Mouse (Mus musculus) activated CD4-positive, CD25-positive, alpha-beta regulatory T cell, adult 4 months (primary cell): ENCODE measurements around the gene Mrpl10. TPM values are rescaled to one million over a fixed set of nuclear protein-coding genes. Genes with fewer than 3 reads are reported as not detected.
A peak's percentile ranks its signal among the peaks of the same experiment; 100 is the strongest.

ENCODE experiments used
- ATAC-seq: one replicate; pipeline ENCODE4 v1.8.0; 2017
- polyA plus RNA-seq, 2 experiments: library from polyadenylated mRNA; unstranded; fragments of 100-300 nt; shearing (Covaris generic); gene quantifications; one replicate each; pipeline ENCODE4 v1.2.1; 2017

Gene Mrpl10
- polyA plus RNA-seq, 2 experiments from 2014 or later = 56.6 to 58.0 TPM

DNA sequence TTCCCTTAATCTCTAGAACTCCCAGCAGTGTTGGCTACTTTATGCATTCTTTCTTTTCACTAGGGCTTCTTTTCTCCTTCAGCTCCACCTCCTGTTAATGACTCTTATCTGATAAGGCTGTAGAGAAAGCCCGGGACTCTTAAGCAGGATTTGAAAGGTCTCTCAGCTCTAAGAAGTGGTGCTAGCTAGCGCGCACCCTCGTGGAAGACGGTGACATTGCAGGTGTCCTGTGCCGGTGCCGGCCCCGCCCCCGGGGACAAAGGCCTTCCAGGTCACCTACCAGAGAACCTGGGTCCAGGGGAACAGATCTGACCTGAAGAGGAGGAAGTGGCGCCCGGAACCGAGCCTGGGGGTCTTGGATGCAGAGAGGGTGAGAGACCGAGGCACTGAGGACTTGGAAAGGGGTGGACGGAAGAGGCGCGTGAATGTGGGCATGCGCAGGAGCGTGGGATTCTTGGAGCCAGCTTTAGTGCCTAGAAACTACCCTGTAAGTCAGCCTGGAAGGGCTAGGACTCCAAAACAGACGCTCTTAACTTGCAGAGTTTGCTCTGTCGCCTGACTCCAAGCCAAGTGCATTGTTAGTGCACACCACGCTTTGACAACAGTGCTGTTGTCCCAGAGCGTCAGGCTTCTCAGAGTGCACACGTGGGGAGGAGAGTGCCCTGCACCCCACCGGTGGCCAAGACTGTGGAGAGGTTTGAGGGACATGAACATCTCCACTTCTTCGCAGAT, 11.5 kb upstream of the Mrpl10 start, which contains the start of gene Scrn2:
Scrn2 (plus strand) TSS at position 253 of the 732 bp plus-strand sequence.
- ATAC-seq = peak; percentile 69

DNA sequence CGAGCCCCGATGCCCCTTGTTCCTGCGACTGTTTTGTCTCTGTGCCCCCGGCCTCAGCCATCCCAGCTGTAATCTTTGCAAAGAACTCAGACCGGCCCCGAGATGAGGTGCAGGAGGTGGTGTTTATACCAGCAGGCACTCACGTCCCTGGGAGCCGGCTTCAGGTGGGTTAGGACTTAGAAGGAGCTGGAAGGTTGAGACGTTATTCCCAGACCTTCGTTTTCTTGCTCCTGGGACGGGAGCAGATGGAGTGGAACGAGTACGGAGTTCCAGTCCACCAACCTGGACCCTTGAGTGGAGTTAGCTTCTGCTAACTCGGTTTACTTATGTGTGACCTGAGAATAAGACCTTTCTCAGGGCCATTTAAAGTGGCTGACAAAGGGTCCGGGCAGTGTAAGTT, 10.9 kb upstream of the Mrpl10 start:
- ATAC-seq = no peak

DNA sequence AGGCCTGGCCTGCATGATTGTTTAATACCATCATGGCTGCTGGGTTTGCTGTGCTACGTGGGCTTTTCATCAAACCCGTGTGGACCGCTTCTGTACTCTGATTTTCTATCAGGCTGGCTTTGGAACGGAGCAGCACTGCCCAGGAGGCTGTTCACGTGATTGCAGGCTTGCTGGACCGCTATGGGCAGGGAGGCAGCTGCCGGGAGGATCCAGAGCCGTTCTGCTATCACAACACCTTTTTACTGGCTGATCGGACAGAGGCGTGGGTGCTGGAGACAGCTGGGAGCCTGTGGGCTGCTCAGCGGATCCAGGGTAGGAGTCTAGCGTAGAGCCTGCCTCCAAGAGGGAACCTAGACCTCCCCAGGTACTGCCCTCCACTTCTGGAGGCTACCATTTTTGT, 9.4 kb upstream of the Mrpl10 start:
- no peak for ATAC-seq

DNA sequence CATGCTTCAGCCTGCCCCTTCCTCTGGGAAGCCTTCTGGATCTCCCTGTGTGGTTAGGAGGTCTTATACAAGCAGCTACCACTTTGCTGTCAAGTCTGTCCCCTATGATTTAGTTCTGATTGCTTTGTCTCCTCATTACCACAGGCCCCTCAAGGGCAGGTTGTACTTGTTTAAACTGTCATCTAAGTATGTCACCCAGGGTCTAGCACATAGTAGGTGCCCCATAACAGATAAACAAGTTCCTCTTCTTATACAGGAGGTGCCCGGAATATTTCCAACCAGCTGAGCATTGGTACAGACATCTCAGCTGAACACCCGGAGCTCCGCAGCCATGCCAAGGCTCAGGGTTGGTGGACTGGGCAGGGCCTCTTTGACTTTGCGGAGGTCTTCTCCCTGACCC, 8.9 kb upstream of the Mrpl10 start:
- ATAC-seq = no peak

DNA sequence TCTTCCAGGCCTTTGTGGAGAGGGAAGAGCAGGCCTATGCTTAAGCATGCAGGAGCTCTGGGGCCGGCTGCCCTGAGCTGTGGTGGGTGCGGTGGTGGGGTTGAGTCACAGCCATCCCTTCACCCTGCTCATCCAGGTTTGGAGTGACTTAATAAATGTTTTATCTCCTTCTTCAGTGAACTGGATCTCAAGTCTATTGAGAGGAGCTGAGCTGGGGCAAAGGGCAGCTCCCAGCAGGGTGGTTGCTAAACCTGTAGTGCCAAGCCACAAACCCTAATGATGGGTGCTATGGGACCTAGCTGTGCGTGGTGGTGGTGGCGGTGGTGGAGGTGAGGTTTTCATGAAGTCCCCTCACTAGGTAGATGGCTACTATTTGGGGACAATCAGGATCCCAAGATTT, 7.6 kb upstream of the Mrpl10 start:
- no peak for ATAC-seq

DNA sequence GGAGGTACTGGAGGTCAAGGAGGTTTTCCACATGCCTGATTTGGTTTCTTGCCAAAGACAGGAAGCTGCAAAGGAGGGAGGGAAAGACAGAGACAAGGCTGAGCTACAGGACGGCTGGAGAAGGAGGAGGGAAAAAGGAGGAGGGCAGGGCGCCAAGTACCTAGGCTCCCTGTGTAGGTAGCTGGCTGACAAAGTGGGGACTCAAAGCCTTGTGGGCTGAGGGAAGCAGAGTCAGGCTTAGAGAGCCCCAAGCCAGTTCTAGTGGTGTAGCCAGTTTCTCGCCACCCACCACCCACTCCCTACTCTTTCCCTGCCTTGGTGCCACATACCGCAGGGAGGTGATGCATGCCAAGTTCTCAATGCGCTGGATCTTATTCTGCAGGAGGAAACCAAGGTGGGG, 5.2 kb upstream of the Mrpl10 start:
- no peak for ATAC-seq

DNA sequence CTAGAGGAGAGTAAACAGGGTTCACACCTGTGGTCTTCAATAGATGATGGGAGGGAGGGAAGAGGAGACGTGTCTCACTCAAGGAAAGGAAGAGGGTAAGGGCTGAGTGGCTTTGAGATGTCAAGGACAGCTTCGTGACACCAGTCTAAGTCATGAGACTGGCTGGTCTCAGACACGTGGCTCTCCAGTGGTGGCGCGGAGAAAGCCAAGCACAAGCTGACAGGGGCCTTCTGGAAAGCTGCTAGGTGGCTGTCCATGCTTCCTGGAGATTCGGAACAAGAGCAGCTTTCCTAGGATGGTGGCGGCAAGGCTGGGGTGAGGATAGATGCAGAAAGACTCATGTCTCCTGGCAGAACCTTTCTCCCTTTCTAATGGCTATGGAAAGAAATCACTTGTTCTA, 2.5 kb upstream of the Mrpl10 start:
- ATAC-seq = no peak

DNA sequence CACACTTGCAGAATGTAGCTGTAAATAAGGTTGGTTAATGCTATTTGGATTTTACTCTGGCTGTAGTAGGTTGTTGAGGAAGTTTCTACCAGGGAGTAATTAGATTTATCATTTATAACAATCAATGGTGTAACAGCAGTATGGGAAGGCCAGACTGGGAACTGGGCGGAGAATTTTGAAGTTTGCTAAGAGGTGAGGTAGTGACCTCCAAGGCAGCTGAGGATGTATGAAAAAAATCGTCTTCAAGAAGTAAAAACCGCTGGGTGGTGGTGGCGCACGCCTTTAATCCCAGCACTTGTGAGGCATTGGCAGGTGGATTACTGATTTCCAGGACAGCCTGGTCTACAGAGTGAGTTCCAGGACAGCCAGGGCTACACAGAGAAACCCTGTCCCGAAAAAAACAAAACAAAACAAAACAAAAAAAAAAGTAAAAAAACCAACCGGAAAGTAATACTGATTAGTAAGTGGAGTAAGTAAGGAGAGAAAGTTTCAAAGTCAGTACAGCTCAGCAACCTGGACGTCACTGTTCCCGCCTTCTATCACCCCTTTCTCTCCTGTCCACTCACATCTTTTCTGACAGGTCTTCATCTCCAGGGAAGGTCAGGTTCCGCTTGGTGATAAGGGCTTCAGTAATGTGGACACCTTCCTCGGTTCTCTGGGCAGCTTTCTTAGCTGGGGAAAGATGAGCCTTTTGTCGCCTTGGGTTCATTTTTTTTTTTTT, 899 bp upstream of the Mrpl10 start:
- no peak for ATAC-seq

DNA sequence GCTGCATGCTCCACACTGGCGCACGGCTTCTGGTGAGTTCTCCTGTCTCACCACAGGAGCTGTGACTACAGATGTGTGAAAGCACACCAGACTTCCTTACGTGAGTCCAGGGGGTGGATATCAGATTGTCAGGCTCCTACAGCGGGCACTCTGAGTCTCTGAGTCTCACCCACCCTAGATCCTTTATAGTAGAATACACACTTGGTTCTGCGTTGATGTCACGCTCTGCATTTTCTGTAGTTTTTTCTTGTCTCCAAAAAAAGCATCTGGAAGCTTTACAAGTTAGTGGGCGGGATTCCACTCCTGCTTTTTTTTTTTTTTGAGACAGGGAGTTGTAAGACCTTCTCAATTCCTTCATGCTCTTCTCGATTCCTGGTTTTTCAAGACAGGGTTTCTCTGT, 3.5 kb downstream of the Mrpl10 start:
- ATAC-seq = no peak

DNA sequence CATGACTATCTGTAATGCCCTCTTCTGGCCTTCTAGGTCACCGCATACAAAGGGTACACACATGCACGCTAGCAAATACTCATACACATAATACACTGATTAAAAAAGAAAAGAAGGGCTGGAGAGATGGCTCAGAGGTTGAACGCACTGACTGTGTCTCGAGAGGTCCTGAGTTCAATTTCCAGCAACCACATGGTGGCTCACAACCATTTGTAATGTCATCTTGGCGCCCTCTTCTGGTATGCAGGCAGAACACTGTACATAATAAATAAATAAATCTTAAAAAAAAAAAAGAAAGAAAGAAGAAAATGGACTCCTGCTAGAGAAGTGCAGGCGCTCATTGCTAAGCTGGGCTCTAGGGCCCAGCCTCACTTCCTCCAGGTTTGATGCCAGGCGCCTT, 4.5 kb downstream of the Mrpl10 start:
- no peak for ATAC-seq

DNA sequence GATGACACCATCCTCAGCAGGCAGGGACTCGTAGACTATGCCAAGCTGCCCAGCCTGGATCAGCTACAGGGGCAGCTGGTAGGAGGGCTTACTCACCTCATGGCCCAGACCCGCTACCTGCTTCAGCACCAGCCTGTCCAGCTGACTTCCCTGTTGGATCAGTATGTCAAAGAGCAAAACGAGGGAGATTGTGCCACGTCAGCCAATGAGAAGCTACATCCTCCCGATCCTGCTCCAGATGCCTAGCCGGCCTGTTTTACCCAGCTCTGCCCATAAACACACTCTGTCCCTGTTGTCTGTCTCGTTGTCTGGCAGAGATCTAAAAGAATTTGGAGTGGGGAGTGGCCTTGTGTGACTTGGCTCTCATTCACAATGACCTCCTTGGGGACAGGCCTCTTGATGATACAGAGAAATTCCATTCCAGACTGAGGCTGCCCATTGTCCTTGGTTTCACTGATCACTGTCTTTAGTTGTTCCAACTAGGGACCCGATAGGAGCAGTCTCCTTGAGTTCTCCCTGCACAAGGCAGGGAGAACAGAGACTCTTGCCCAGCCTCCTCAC, 6.8 kb downstream of the Mrpl10 start:
- no peak for ATAC-seq

DNA sequence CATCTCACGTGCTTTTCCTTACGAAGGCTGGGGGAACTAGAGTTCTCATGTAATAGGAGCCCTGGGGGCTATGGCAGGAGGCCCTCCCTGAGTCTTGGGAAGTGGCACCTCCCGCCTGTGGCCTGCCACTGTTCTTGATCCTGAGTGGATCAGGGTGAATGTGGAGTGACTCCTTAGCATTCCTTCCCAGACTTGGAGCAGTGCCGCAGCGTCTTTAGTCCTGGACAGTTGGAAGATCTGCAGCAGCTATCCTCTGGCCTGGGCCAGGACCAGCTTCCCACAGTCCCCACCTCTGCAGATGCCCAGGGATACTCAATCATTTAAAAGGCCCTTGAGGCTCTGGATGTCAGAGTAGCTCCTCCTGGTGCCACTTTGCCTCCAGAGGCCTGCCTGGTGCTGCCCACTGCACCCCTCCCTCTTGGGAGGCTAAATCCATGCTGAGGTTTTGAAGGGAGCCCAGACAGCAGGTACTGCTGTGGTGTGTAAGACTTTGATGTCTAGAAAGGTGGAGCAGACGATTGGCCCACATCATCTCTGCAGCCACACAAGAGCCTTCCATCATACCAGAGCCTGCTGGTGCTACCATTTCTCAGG, 8.2 kb downstream of the Mrpl10 start:
- no peak for ATAC-seq

DNA sequence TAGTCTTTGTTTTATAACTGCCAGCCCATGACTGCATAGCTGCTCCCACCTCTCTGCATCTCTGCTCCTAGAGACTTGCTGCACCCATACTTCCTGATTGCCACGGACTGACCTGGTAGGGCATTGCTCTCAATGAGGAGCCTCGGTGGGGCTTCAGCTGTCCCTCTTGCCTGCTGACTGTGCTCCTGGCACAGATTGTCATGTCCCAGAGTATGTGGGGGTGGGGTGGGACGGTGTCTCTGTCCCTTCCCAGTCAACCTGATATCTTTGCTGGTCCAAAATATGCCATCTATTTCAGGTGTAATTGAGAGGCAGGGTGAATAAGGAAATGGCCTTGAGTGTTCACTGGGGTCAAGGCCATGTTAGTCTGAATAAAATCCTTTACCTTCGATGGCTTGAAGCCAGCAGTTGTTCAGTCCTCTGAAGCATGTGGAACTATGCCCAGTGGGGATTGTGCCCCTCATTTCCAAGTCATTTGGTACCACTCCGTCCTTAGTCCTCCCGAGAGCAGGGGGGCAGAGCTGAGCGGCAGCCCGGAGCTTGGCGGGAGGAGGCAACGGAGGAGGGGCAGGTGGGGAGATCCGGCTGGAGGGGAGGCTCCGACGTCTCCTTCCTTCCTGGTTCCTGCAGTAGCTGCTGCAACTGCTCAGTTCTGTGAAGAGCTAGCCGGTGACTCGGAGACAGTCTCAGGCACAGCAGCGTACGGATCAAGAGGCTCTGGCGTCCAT, 9.0 kb downstream of the Mrpl10 start, which contains the start of gene Osbpl7:
Osbpl7 (plus strand) TSS at position 413 of the 728 bp plus-strand sequence.
- peak; percentile 90 for ATAC-seq

DNA sequence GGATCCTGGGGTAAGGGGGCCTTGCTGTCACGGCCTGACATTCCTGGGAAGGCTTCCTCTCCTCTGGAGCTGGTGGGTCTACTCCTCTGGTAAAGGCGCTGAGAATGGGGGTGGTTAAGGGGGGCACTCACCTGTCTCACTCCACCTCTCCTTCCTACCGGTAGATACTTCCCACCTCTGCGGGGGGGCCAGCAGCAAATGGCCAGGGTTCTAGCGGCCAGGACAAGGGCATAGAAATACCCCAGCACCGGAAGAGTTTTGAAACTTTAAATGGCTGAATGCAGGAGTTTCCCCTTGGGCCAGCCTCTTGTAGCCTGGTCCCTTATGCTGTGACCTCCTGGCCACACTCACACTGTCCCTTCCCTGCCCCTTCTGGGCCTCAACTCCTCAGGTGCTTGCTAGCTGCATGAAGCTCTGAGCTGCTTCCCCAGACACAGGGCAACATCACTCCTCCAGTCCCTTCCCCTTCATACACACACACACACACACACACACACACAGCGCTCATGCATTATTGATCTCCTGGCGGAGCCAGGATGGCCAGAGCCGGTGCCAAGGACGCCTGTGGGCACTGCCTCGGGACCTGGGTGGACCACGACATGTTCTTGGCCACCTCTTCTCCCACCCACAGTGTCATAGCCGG, 9.7 kb downstream of the Mrpl10 start:
- ATAC-seq = no peak

DNA sequence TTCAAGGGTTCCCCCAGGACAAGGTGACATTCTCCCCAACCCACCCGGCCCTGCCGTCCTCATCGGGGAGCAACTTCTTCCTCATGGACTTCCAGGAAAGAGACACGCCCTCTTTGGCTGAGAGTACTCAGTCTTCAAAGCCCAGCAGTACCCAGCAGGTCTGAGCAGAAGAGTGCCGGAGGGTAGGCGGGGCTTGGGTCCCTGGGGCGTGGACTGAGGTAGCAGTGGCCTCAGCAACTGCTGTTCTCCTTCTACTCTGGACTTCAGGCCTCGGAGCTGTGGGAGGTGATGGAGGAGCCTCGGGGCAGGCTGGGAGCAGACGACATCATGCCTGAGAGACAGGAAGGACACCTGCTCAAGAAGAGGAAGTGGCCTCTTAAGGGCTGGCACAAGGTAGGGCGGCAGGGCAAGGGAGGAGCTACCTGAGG, 10.9 kb downstream of the Mrpl10 start:
- no peak for ATAC-seq

DNA sequence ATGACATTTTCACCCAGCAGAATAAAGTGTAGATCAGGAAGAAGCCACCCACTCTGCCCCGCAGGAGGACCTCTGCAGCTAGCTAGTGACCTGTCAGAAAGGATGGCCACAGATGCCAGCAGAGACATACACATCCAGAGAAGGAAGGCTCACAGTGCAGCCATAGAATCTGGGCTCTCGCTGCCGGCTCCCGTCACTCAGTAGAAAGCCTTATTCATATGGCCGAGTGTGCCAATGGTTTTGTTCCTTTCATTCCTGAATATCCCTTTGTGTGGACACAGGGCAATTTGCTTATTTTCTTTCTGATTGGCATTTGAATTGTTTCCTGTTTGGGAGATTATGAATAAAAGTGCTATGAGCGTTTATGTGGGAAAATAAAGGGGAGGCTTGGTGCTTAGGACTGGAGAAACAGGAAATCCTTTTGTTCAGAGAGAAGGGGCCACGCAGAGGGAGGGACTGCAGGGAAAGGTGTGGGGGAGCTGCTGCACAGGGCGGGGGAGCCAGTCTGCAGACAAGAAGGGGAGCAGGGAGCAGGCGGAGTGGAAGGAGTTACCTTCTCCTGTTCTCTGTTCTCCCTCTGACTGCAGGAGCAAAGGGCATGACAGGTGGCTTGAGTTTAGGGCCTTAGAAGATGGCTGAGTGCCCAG, 22.0 kb downstream of the Mrpl10 start:
- ATAC-seq = no peak

DNA sequence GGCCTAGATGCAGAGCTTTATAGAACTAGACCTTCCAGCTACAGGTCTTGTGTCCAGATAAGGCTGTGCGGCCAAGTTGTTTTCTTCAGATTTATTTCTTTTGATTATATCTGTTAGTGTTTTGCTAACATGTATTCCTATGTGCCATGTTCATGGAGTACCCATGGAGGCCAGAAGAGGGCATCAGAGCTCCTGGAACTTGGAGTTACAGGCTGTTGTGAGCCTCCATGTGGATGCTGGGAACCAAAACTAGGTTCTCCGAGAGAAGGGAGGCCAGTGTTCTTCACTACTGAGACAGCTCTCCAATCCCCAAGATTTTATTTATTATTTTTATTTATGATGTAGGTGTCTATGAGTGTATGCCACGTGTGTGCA, 22.5 kb downstream of the Mrpl10 start:
- ATAC-seq = no peak

DNA sequence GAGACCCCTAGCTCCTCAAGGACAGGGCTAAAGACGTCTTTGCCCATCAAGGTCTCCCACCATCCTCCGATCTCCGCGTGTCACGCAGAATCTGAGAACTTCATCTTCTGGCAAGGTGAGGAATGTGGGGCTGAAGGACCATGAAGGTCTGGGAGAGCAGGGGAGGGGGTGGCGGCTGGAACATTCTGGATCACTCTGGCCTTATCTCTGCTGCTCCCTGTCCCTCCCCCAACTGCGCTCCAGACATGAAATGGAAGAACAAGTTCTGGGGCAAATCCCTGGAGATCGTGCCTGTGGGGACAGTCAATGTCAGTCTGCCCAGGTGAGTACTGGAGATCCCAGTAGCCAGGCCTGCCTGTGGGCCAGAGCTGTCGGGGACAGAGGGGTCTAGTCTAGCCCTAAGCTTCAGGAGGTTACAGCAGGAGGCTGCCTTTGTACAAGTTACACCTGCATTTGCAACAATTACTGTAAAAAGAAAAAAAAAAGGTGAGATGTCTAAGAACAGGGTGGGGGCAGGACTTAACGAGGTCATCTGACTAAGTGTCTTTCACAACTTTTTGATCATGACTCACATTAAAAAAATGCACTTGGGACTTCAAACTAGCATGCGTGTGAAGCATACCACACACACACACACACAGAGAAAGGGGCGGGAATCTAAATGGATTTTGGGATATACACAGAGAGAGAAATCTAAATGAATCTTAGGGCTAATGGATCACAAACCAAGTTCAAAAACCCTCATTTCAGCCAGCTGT, 24.4 kb downstream of the Mrpl10 start:
- ATAC-seq = no peak

DNA sequence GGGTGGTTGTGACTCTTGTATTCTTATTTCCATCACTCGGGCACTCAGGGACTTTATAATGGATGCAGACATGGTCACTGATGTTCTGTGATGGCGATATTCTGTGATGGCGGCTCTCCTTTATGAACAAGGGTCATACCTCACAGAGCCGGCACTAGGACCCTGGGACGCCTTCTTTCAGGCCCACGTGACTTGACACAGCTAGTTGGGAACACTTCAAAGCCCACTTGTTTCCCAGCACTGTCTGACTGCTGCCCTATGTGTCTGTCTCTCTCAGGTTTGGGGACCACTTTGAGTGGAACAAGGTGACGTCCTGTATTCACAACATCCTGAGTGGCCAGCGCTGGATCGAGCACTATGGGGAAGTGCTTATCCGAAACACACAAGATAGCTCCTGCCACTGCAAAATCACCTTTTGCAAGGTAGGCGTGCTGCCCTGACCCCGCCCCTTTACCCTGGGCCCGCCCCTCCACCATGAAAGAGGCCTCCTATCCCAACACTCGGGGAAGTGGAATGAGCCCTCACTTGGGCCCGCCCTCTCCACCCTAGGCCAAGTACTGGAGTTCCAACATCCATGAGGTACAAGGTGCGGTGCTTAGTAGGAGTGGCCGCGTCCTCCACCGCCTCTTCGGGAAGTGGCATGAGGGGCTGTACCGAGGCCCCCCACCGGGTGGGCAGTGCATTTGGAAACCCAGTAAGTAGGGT, 25.4 kb downstream of the Mrpl10 start:
- no peak for ATAC-seq

DNA sequence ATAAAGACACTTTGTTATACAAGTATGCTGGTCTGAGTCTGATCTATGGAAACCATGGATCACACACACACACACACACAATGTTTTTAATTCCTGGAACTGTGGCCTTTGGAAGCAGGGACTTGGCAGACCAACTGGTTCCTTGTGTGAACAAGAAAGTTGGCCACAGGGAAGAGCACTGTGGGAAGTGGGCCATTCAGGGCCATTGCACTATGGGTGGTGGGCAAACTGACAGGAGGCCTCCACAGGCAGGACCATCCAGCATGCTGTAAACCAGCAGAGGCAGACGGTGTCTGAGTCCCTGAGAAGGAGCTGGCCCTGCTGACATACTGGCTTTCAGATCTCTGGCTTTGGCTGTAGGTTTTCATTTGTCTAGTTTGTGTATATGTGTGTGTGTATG, 28.0 kb downstream of the Mrpl10 start:
- ATAC-seq = no peak
